Mouse (Mus musculus) left cerebral cortex, adult 9 months (tissue): ENCODE data around the gene Ift20.
A peak's percentile ranks its signal among the peaks of the same experiment; 100 is the strongest.

Experiments
- DNase-seq, 2 experiments: peaks; one replicate each; pipeline ENCODE4 v3.0.0; 2022; ENCODE audit warnings: low spot score in 2 of 2

Gene Ift20

GRCm38 (mm10) chr11:78536080-78536689 is at the start of gene Ift20, which contains the start of gene Tnfaip1:
Gene Ift20 (plus strand): TSS chr11:78536361.
Gene Tnfaip1 (minus strand): TSS chr11:78536332.
- peak; percentile 97 to 99 for DNase-seq

DNA sequence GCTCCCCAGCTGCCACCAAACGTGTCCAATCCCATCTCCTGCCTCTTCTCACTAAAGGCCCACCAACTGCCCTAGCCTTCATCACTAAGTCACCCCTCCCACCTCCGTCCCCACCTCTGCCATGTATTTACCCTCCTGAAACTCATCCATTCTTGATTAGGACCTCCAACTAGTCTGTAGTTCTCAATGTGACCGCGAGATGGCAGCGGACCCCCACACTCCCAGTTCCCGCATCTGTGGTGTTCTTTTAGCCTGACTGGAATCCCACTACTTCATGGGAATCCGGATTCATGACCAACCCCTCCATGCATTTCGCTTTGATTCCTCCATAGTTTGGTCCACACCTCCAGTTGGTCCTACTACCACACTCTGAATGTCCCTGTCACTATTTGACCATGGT is 48.0 kb upstream of the Ift20 start:
- peak in 1 of 2 experiments; percentile 77 for DNase-seq

DNA sequence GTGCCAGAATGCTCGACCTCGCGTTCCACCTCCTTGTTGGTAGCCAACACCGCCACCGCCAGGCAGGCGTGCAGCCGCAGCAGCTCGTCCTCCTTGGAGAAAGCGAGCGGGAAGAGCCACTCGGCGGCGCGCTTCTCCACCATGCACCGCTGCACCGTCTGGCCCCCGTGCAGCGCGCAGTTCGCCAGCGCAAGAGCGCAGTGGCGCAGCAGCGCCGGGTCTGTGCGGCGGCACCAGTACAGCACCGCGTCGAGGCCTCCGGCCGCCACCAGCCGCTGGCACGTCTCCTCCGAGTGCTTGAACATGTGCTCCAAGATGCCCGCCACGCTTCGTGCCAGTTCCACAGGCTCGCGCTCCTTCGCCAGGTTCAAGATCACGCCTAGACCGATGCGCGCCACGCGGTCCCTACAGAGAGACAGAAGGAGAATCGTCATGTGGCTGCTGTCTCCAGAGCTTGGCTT is 45.4 kb upstream of the Ift20 start:
- DNase-seq = peak in 1 of 2 experiments; percentile 57

- no peak for DNase-seq
These were observed 40.3 kb upstream of the Ift20 start for GRCm38 (mm10) chr11:78495904-78496303.

GRCm38 (mm10) chr11:78497071-78497541 is 39.1 kb upstream of the Ift20 start:
- peak in 1 of 2 experiments; percentile 32 for DNase-seq

GRCm38 (mm10) chr11:78497544-78498522 is 38.3 kb upstream of the Ift20 start, which contains the start of gene Sarm1:
Gene Sarm1 (minus strand): TSS chr11:78497754.
- DNase-seq = peak; percentile 91 to 96

DNA sequence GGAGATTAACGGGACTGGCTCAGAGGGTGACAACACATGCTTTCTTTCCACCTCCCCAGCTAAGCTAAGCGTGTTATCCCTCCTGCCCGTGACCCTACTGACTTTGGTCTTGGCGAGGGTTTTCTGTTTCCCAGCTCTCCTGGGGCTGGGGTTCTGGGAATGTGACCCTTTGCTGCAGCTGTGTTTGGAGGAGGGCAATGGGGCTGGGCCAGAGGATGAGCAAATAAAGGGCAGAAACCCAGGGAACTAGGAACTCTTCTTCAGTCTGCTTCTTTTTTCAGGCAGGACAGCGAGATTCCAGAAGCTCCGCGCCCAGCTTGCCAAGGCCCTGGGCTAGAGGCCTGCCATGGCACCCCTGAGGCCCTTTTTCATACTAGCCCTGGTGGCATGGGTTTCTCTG is 37.2 kb upstream of the Ift20 start, which contains the start of gene Vtn:
Gene Vtn, plus strand, starts transcription at position 88 of the 400 bp plus-strand sequence.
- DNase-seq = no peak

DNA sequence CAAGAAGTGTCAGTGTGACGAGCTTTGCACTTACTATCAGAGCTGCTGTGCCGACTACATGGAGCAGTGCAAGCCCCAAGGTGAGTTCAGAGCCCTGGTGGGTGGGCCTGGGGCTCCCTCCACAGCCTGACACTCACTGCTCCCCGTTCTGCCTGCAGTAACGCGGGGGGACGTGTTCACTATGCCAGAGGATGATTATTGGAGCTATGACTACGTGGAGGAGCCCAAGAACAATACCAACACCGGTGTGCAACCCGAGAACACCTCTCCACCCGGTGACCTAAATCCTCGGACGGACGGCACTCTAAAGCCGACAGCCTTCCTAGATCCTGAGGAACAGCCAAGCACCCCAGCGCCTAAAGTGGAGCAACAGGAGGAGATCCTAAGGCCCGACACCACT is 36.6 kb upstream of the Ift20 start:
- no peak for DNase-seq

DNA sequence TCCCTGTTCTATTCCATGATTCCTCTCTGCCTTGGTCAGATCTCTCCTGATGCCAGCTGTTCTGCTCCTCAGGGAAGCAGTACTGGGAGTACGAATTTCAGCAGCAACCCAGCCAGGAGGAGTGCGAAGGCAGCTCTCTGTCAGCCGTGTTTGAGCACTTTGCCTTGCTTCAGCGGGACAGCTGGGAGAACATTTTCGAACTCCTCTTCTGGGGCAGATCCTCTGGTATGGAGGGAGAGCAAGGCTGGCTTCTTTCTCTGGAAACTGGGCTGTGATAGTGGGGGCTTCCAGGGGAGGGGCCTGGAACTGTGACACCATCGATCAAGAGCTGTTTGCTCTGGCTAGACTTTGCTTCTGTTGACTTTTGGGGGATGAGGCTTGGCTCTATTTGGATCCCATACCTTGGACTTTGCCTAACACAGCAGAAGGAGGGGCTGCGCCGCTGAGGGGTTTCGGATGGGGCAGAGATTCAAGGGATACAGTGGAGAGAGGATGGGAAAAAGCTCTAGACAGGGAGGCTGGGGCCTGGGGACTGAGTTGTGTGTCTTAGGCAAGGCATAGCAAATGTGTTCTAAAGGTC is 35.4 kb upstream of the Ift20 start:
- no peak for DNase-seq

GRCm38 (mm10) chr11:78501529-78501928 is 34.6 kb upstream of the Ift20 start:
- DNase-seq = no peak

DNA sequence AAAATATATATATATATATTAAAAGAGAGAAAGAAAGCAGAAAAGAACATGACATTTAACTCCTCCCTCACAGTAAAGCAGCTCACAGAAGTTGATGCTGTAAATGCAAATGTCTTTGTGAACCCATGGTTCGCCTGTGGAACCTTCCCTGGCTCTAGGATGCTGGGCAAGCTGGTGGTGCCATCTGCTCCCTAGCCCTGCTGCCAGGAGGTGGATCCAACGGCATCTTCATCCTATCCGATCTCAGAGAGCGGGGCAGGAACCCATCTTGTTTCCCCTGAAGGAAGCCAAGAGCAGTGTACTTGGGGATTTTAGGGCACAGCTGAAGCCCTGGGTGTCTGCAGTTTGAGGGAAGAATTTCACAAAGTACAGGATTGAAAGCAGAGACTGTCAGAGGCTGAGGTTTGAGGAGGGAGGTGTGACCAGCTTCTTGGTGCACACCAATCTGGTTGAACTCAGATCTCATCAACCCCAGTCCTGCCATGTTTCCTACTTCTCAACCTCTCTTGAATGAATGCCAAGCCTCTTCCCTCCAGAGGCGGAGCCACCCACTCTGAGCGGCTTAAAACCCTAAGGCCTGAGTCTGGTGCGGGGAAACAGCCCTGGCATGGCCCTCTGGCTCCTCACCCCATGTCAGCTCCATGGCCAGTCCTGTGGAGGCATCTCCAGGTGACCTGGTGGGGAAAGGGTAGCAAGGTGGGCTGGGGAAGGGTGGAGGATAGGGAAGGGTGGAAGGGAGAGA is 33.1 kb upstream of the Ift20 start, which contains the start of gene Sebox:
Gene Sebox, plus strand, starts transcription at position 539 of the 742 bp plus-strand sequence.
- DNase-seq = peak in 1 of 2 experiments; percentile 29

GRCm38 (mm10) chr11:78505430-78505829 is 30.7 kb upstream of the Ift20 start:
- no peak for DNase-seq

GRCm38 (mm10) chr11:78509148-78509547 is 27.0 kb upstream of the Ift20 start:
- no peak for DNase-seq

DNA sequence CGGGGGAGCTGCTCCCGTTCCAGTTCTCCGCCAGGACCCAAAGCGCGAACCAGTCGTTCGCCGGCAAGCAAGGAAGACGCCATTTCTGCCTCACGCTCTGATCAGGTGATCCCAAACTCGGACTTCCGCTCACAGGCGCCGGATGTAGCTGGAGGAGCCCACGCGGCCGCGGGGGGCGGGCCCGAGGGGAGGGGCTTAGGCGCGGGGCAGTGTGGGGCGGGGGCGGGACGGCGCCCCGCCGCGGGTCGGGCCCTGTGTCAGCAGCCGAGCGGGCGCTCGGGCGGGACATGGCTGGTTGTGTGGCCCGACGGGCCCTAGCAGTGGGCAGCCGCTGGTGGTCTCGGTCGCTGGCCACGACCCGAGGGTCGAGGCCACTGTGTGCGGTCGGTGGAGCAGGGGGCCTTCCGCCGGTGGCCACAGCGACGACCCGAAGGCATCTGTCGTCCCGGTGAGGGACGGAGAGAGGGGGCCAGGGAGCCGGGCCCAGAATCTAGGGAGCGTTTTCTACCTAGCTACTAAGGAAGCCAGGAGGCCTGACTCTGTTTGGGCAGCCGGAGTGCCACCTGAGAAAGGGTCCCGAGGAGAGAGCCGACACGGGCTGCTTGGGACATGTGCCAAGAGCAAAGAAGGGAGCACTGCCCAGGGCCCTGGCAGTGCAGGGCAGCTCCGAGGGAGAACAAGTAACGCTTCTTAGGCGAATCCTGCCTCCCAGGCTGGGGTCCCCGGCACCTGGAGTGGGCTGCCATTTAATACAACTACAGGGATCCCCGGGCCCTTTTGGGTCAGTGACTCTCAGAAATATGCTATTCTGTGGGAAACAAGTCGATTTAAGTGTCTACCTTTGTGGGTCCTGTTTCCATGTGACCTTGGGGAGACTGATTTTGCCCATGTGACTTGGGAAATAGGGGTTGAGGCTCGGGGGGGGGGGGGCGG is 23.9 kb upstream of the Ift20 start, which contains the start of the genes Tmem199 and Poldip2:
Gene Tmem199, minus strand, starts transcription at position 148 of the 933 bp plus-strand sequence.
Gene Poldip2, plus strand, starts transcription at position 169 of the 933 bp plus-strand sequence.
- DNase-seq = peak; percentile 73 to 84

- DNase-seq = no peak
These were observed 22.9 kb upstream of the Ift20 start for GRCm38 (mm10) chr11:78513106-78513790.

- DNase-seq = no peak
These were observed 20.4 kb upstream of the Ift20 start for GRCm38 (mm10) chr11:78515549-78516325.

DNA sequence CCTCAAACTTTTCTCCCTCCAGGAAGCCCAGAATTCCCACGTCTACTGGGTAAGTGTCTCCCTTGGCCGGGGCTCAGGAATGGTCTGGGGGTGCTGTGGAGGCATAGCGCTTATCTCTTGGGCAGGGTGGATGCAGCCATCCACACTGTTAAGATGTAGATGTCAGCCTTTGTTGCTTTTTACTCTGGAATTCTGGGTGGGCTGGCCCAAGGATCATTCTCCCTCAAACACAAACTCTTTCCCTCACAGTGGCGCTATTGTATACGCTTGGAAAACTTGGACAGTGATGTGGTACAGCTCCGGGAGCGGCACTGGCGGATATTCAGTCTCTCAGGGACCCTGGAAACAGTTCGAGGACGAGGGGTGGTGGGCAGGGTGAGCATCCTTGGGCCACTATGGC is 17.2 kb upstream of the Ift20 start:
- no peak for DNase-seq

DNA sequence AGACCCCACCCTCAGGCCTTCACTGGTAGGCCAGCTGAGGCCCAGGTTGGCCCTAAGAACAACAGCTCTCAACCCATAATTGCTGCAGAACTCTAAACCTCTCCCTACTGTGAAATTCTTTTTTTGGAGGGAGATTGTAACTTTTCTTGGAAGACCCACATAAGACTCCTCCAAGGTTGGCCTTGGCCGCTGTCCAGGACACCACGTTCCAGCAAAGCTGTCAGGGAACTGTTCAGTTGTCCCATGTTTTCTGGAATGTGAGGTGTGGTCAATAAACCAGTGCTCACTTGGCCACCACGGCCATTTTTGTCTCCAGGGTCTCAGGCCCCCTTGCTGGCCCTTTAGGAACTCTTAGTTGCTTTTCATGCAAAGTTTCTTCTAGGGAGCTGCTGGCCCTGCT is 14.3 kb upstream of the Ift20 start:
- no peak for DNase-seq
